Mouse (Mus musculus) limb, embryonic 12.5 days (tissue): ENCODE data around the gene 4932438H23Rik. TPM values are rescaled to one million over a fixed set of nuclear protein-coding genes. Genes with fewer than 3 reads are reported as not detected.
A peak's percentile ranks its signal among the peaks of the same experiment; 100 is the strongest.
"Not testable (repeated sequence)": the region's sequence is repeated elsewhere in the genome, so short reads cannot be mapped to it uniquely, and the experiment has no call there.

Source experiments
- ATAC-seq: fragments of 200-750 bp; cut with Nextera tagmentation; 2 replicates; pipeline ENCODE4 v1.8.0; 2017; ENCODE audit warnings: low read depth, moderate TSS enrichment; ENCODE audit not compliant: insufficient number of reproducible peaks, insufficient read depth, low FRiP score, low TSS enrichment
- H3K27ac ChIP-seq: fragments of 300-500 bp; sonication (generic); 2 replicates; pipeline ENCODE4 v1.5.1; 2016; ENCODE audit warnings: mild to moderate bottlenecking, moderate library complexity
- H3K27me3 ChIP-seq: fragments of 300-500 bp; sonication (generic); 2 replicates; pipeline ENCODE4 v1.6.1; 2016; ENCODE audit warnings: mild to moderate bottlenecking, moderate library complexity
- H3K36me3 ChIP-seq: fragments of 300-500 bp; sonication (generic); 2 replicates; pipeline ENCODE4 v1.6.1; 2016; ENCODE audit warnings: mild to moderate bottlenecking, moderate library complexity
- H3K4me1 ChIP-seq: fragments of 300-500 bp; sonication (generic); replicated peaks from 2 replicates; pipeline ENCODE4 v1.6.1; 2016
- H3K4me2 ChIP-seq: fragments of 300-500 bp; sonication (generic); 2 replicates; pipeline ENCODE4 v1.6.1; 2016; ENCODE audit warnings: mild to moderate bottlenecking, moderate library complexity
- H3K4me3 ChIP-seq: fragments of 300-500 bp; sonication (generic); replicated peaks from 2 replicates; pipeline ENCODE4 v1.5.1; 2016; ENCODE audit warnings: mild to moderate bottlenecking
- H3K9ac ChIP-seq: fragments of 300-500 bp; sonication (generic); replicated peaks from 2 replicates; pipeline ENCODE4 v1.6.1; 2016; ENCODE audit warnings: mild to moderate bottlenecking, moderate library complexity
- H3K9me3 ChIP-seq: fragments of 300-500 bp; sonication (generic); 2 replicates; pipeline ENCODE4 v1.6.1; 2016; ENCODE audit warnings: mild to moderate bottlenecking, moderate library complexity
- WGBS: fragments of 180-500 bp; shearing (Covaris S2); methylation state at CpG from one replicate; pipeline ENCODE4 v1.1.7; 2016; 5-methylcytosine and 5-hydroxymethylcytosine counted together
- polyA plus RNA-seq: library from polyadenylated mRNA; unstranded; fragments of >200 nt; fragmentation: Nextera tagmentation; extraction: Ambion mirVana; gene quantifications from 2 replicates; pipeline ENCODE4 v1.2.1, GENCODE M21; 2016

4932438H23Rik gene
- polyA plus RNA-seq, 1 experiment from 2014 or later = not detected

GRCm38 (mm10) chr16:91075423-91075822, 19.5 kb downstream of the 4932438H23Rik start:
- not testable (repeated sequence) for H3K4me3 ChIP-seq, H3K4me2 ChIP-seq, H3K9me3 ChIP-seq, H3K36me3 ChIP-seq, ATAC-seq, H3K4me1 ChIP-seq, H3K27ac ChIP-seq, H3K9ac ChIP-seq, H3K27me3 ChIP-seq
- 82% methylated on average over 8 of the region's 8 CpGs for WGBS

GRCm38 (mm10) chr16:91073163-91073892, 21.6 kb downstream of the 4932438H23Rik start:
- Histone ChIP-seq H3K27me3 (peaks cover 14% of the 10 kb centered on the region), H3K4me1 (peaks cover 10% of the 10 kb centered on the region; the same call in 1 of the 2 replicates), H3K4me3 (0 out of 2 replicates have a peak overlapping the region, but pooled peaks have one; percentile 9), H3K27ac (no peak overlapping the region), H3K9me3 (peaks cover 5% of the 10 kb centered on the region; the same call in 1 of the 2 replicates), H3K9ac (no peak overlapping the region), H3K36me3 (no peaks in the 10 kb centered on the region), H3K4me2 (peak overlapping the region; percentile 37)
- 33% methylated on average over 17 of the region's 24 CpGs for WGBS
- ATAC-seq = peak; percentile 94

- 89% methylated on average over 1 of the region's 1 CpGs for WGBS
- Histone ChIP-seq H3K4me1 (peaks cover 10% of the 10 kb centered on the region; the same call in 1 of the 2 replicates), H3K4me2 (no peak overlapping the region), H3K27me3 (peaks cover 14% of the 10 kb centered on the region), H3K36me3 (no peaks in the 10 kb centered on the region), H3K9me3 (no peaks in the 10 kb centered on the region), H3K9ac (no peak overlapping the region), H3K27ac (no peak overlapping the region), H3K4me3 (no peak overlapping the region)
- no peak for ATAC-seq
Observed at GRCm38 (mm10) chr16:91072256-91072655, 22.7 kb downstream of the 4932438H23Rik start.

GRCm38 (mm10) chr16:91068969-91069368, 26.0 kb downstream of the 4932438H23Rik start:
- no peak for ATAC-seq
- 29% methylated on average over 12 of the region's 12 CpGs for WGBS
- H3K9me3 ChIP-seq = no peaks in the 10 kb centered on the region
- peaks cover 14% of the 10 kb centered on the region for H3K27me3 ChIP-seq
- H3K4me2 ChIP-seq = 0 out of 2 replicates have a peak overlapping the region, but pooled peaks have one; percentile 0
- peaks cover 10% of the 10 kb centered on the region; the same call in 1 of the 2 replicates for H3K4me1 ChIP-seq
- no peaks in the 10 kb centered on the region for H3K36me3 ChIP-seq
- H3K27ac ChIP-seq = no peak overlapping the region
- no peak overlapping the region for H3K4me3 ChIP-seq
- H3K9ac ChIP-seq = no peak overlapping the region

- no peak overlapping the region for H3K9ac ChIP-seq
- peaks cover 14% of the 10 kb centered on the region for H3K27me3 ChIP-seq
- H3K4me1 ChIP-seq = peaks cover 10% of the 10 kb centered on the region; the same call in 1 of the 2 replicates
- H3K36me3 ChIP-seq = no peaks in the 10 kb centered on the region
- H3K9me3 ChIP-seq = no peaks in the 10 kb centered on the region
- H3K4me3 ChIP-seq = no peak overlapping the region
- no peak overlapping the region for H3K4me2 ChIP-seq
- H3K27ac ChIP-seq = no peak overlapping the region
- 98% methylated on average over 1 of the region's 1 CpGs for WGBS
- ATAC-seq = no peak
Observed at GRCm38 (mm10) chr16:91067122-91067521, 27.8 kb downstream of the 4932438H23Rik start.

GRCm38 (mm10) chr16:91064583-91065365, 30.1 kb downstream of the 4932438H23Rik start:
- no peak for ATAC-seq
- Histone ChIP-seq H3K9me3 (no peaks in the 10 kb centered on the region), H3K4me1 (peaks cover 10% of the 10 kb centered on the region; the same call in 1 of the 2 replicates), H3K36me3 (no peaks in the 10 kb centered on the region), H3K4me3 (no peak overlapping the region), H3K4me2 (no peak overlapping the region), H3K27ac (no peak overlapping the region), H3K9ac (no peak overlapping the region), H3K27me3 (no peaks in the 10 kb centered on the region)
- WGBS = 81% methylated on average over 12 of the region's 12 CpGs

GRCm38 (mm10) chr16:91063786-91064185, 31.1 kb downstream of the 4932438H23Rik start:
- ATAC-seq = no peak
- no peak overlapping the region for H3K4me3 ChIP-seq
- H3K4me2 ChIP-seq = no peak overlapping the region
- no peak overlapping the region for H3K9ac ChIP-seq
- H3K27ac ChIP-seq = no peak overlapping the region
- WGBS = 91% methylated on average over 10 of the region's 10 CpGs
- H3K27me3 ChIP-seq = no peaks in the 10 kb centered on the region
- H3K9me3 ChIP-seq = no peaks in the 10 kb centered on the region
- H3K36me3 ChIP-seq = no peaks in the 10 kb centered on the region
- H3K4me1 ChIP-seq = peaks cover 4% of the 10 kb centered on the region; the same call in 1 of the 2 replicates

- no peaks in the 10 kb centered on the region for H3K36me3 ChIP-seq
- no peaks in the 10 kb centered on the region for H3K27me3 ChIP-seq
- no peak overlapping the region for H3K9ac ChIP-seq
- WGBS = 71% methylated on average over 13 of the region's 13 CpGs
- H3K4me3 ChIP-seq = no peak overlapping the region
- no peak overlapping the region for H3K4me2 ChIP-seq
- no peak overlapping the region for H3K27ac ChIP-seq
- H3K4me1 ChIP-seq = peaks cover 2% of the 10 kb centered on the region; the same call in 1 of the 2 replicates
- no peaks in the 10 kb centered on the region for H3K9me3 ChIP-seq
- ATAC-seq = no peak
Observed at GRCm38 (mm10) chr16:91061531-91062318, 33.2 kb downstream of the 4932438H23Rik start.

- ATAC-seq = no peak
- Histone ChIP-seq H3K9ac (no peak overlapping the region), H3K4me2 (no peak overlapping the region), H3K36me3 (no peaks in the 10 kb centered on the region), H3K27me3 (no peaks in the 10 kb centered on the region), H3K4me1 (peaks cover 28% of the 10 kb centered on the region), H3K9me3 (no peaks in the 10 kb centered on the region), H3K4me3 (no peak overlapping the region), H3K27ac (no peak overlapping the region)
- WGBS = 77% methylated on average over 6 of the region's 6 CpGs
Observed at GRCm38 (mm10) chr16:91057741-91058140, 37.2 kb downstream of the 4932438H23Rik start.

- no peak for ATAC-seq
- Histone ChIP-seq H3K9me3 (no peaks in the 10 kb centered on the region), H3K36me3 (no peaks in the 10 kb centered on the region), H3K9ac (no peak overlapping the region; the same call in 1 of the 2 replicates), H3K27ac (no peak overlapping the region), H3K4me2 (no peak overlapping the region), H3K4me1 (peaks cover 28% of the 10 kb centered on the region), H3K27me3 (no peaks in the 10 kb centered on the region), H3K4me3 (no peak overlapping the region)
- 89% methylated on average over 4 of the region's 4 CpGs for WGBS
Observed at GRCm38 (mm10) chr16:91057261-91057660, 37.7 kb downstream of the 4932438H23Rik start.
